Mouse (Mus musculus) adrenal gland, adult (tissue): ENCODE data around the gene Atp6v1fnb.
A peak's percentile ranks its signal among the peaks of the same experiment; 100 is the strongest.

Experiments used
- DNase-seq, 2 experiments: peaks; one replicate each; pipeline ENCODE4 v3.0.0; 2022 to 2023; ENCODE audit warnings: low spot score in 1 of 2; ENCODE audit not compliant: inconsistent age in 2 of 2

Atp6v1fnb gene

GRCm38 (mm10) chr6:29471137-29471536 is at the start of gene Atp6v1fnb:
TSS of gene Atp6v1fnb (plus strand) at chr6:29471437.
- no peak for DNase-seq

GRCm38 (mm10) chr6:29425118-29425517 is 46.1 kb upstream of the Atp6v1fnb start:
- DNase-seq = no peak

- DNase-seq = no peak
These were observed 44.9 kb upstream of the Atp6v1fnb start for GRCm38 (mm10) chr6:29426331-29426730.

- DNase-seq = peak; percentile 43 to 76
These were observed 43.1 kb upstream of the Atp6v1fnb start for GRCm38 (mm10) chr6:29428171-29428570.

GRCm38 (mm10) chr6:29430681-29431420 is 40.4 kb upstream of the Atp6v1fnb start:
- DNase-seq = no peak

- no peak for DNase-seq
These were observed 39.8 kb upstream of the Atp6v1fnb start for GRCm38 (mm10) chr6:29431473-29431872.

GRCm38 (mm10) chr6:29432156-29432555 is 39.1 kb upstream of the Atp6v1fnb start:
- no peak for DNase-seq

GRCm38 (mm10) chr6:29432676-29433037 is 38.6 kb upstream of the Atp6v1fnb start:
- no peak for DNase-seq

- peak; percentile 44 to 71 for DNase-seq
These were observed 38.0 kb upstream of the Atp6v1fnb start, which contains the start of gene Flnc for GRCm38 (mm10) chr6:29433038-29433803. TSS of gene Flnc (plus strand) at chr6:29433256.

GRCm38 (mm10) chr6:29433804-29434795 is 37.1 kb upstream of the Atp6v1fnb start:
- DNase-seq = no peak

GRCm38 (mm10) chr6:29434911-29435691 is 36.1 kb upstream of the Atp6v1fnb start:
- no peak for DNase-seq

- DNase-seq = no peak
These were observed 35.2 kb upstream of the Atp6v1fnb start for GRCm38 (mm10) chr6:29435940-29436451.

GRCm38 (mm10) chr6:29436461-29436934 is 34.7 kb upstream of the Atp6v1fnb start:
- peak in 1 of 2 experiments; percentile 36 for DNase-seq

GRCm38 (mm10) chr6:29439251-29439650 is 32.0 kb upstream of the Atp6v1fnb start:
- no peak for DNase-seq

- no peak for DNase-seq
These were observed 31.4 kb upstream of the Atp6v1fnb start for GRCm38 (mm10) chr6:29439789-29440188.

- DNase-seq = peak; percentile 43 to 74
These were observed 26.5 kb upstream of the Atp6v1fnb start for GRCm38 (mm10) chr6:29444773-29445172.

- DNase-seq = no peak
These were observed 25.9 kb upstream of the Atp6v1fnb start for GRCm38 (mm10) chr6:29445354-29445753.

- no peak for DNase-seq
These were observed 21.4 kb upstream of the Atp6v1fnb start for GRCm38 (mm10) chr6:29449858-29450257.

- DNase-seq = no peak
These were observed 20.6 kb upstream of the Atp6v1fnb start for GRCm38 (mm10) chr6:29450667-29451066.

GRCm38 (mm10) chr6:29461502-29461901 is 9.7 kb upstream of the Atp6v1fnb start:
- no peak for DNase-seq
